Mouse (Mus musculus) brain, embryonic 14.5 days (tissue): ENCODE measurements around the gene Tcap.

Source experiments
- CTCF ChIP-seq: fragments of 200-500 bp; IDR thresholded peaks from 2 replicates; pipeline ENCODE4 v1.5.1; 2012; ENCODE audit warnings: inconsistent platforms, mild to moderate bottlenecking, moderate library complexity, borderline replicate concordance; ENCODE audit not compliant: insufficient read depth, insufficient read length; ENCODE audit errors: extremely low read depth
- POLR2A ChIP-seq: fragments of 200-500 bp; IDR thresholded peaks from 2 replicates; pipeline ENCODE4 v1.6.1; 2012; ENCODE audit warnings: mild to moderate bottlenecking, inconsistent platforms, borderline replicate concordance; ENCODE audit not compliant: poor library complexity, insufficient read depth, insufficient read length, severe bottlenecking; ENCODE audit errors: extremely low read depth

- TF ChIP-seq CTCF (no peak), POLR2A (no peak)
Measured at GRCm38 (mm10) chr11:98388282-98388681, 4.7 kb downstream of the Tcap start.
